Mouse (Mus musculus) left cerebral cortex, adult 2 months (tissue): Measurements from ENCODE around the gene Inha. TPM values are rescaled to one million over a fixed set of nuclear protein-coding genes. Genes with fewer than 3 reads are reported as not detected.
A peak's percentile ranks its signal among the peaks of the same experiment; 100 is the strongest.

Experiments
- DNase-seq, 2 experiments: peaks; one replicate each; pipeline ENCODE4 v3.0.0; 2021 to 2022; ENCODE audit warnings: low spot score in 2 of 2, mixed read lengths in 1 of 2; ENCODE audit errors: extremely low spot score in 1 of 2
- H3K27ac ChIP-seq: fragments of 200-600 bp; 2 replicates; pipeline ENCODE4 v1.8.1; 2022
- H3K4me3 ChIP-seq: fragments of 200-600 bp; 2 replicates; pipeline ENCODE4 v1.8.1; 2022
- CTCF ChIP-seq: fragments of 200-600 bp; IDR thresholded peaks from 2 replicates; pipeline ENCODE4 v1.8.1; 2022; ENCODE audit warnings: antibody characterized with exemption, mild to moderate bottlenecking, moderate library complexity
- intact Hi-C: fragments of 180-260 bp; cut with DNase I; formaldehyde crosslinking; loops from one replicate; pipeline ENCODE4 v1.15.1; 2025
- total RNA-seq, 2 experiments: library from RNA; stranded (reverse); gene quantifications; 2 replicates each; pipeline ENCODE4 v1.2.3; 2021

Inha gene
- total RNA-seq, 2 experiments from 2014 or later = 24.8 to 30.1 TPM

- Histone ChIP-seq H3K27ac (no peak overlapping the region), H3K4me3 (no peak overlapping the region)
- no peak for DNase-seq
- no peak for TF ChIP-seq CTCF
- intact Hi-C loops = loop anchor here (5.0 kb wide), 1 partner anchor 38 kb away; the partner anchor contains the start of gene Slc4a3
Observed at GRCm38 (mm10) chr1:75509586-75509985, 2.7 kb downstream of the Inha start.

GRCm38 (mm10) chr1:75510154-75510553 lies 3.3 kb downstream of the Inha start:
- TF ChIP-seq CTCF = no peak
- intact Hi-C loops = no loop called here
- no peak overlapping the region for H3K27ac ChIP-seq
- DNase-seq = no peak
- no peak overlapping the region for H3K4me3 ChIP-seq

GRCm38 (mm10) chr1:75511437-75512210 lies 4.7 kb downstream of the Inha start:
- TF ChIP-seq CTCF = no peak
- intact Hi-C loops = no loop called here
- Histone ChIP-seq H3K4me3 (no peak overlapping the region), H3K27ac (no peak overlapping the region)
- DNase-seq = no peak

- no peak overlapping the region for H3K4me3 ChIP-seq
- intact Hi-C loops = no loop called here
- no peak overlapping the region for H3K27ac ChIP-seq
- no peak for TF ChIP-seq CTCF
- no peak for DNase-seq
Observed at GRCm38 (mm10) chr1:75512550-75512949, 5.7 kb downstream of the Inha start.

GRCm38 (mm10) chr1:75516703-75517380 lies 10.0 kb downstream of the Inha start:
- intact Hi-C loops = no loop called here
- no peak for DNase-seq
- Histone ChIP-seq H3K27ac (no peak overlapping the region), H3K4me3 (no peak overlapping the region)
- no peak for TF ChIP-seq CTCF

GRCm38 (mm10) chr1:75517984-75518383 lies 11.1 kb downstream of the Inha start:
- H3K27ac ChIP-seq = no peak overlapping the region
- DNase-seq = no peak
- H3K4me3 ChIP-seq = no peak overlapping the region
- intact Hi-C loops = no loop called here
- no peak for TF ChIP-seq CTCF

GRCm38 (mm10) chr1:75518427-75518826 lies 11.6 kb downstream of the Inha start:
- Histone ChIP-seq H3K4me3 (no peak overlapping the region), H3K27ac (no peak overlapping the region)
- no peak for TF ChIP-seq CTCF
- DNase-seq = no peak
- intact Hi-C loops = no loop called here

GRCm38 (mm10) chr1:75519576-75519975 lies 12.7 kb downstream of the Inha start:
- no peak overlapping the region for H3K27ac ChIP-seq
- intact Hi-C loops = no loop called here

GRCm38 (mm10) chr1:75521321-75522031 lies 14.6 kb downstream of the Inha start, which contains the start of gene Stk11ip:
Gene Stk11ip, plus strand, starts transcription at chr1:75521529.
- peak within 1 kb of the TSS; percentile 81 for H3K27ac ChIP-seq
- peak within 1 kb of the TSS; percentile 63 for H3K4me3 ChIP-seq
- peak; percentile 86 to 89 for DNase-seq
- intact Hi-C loops = no loop called here
- no peak for TF ChIP-seq CTCF

More at GRCm38 (mm10) chr1:75519576-75519975, 12.7 kb downstream of the Inha start:
- no peak overlapping the region for H3K4me3 ChIP-seq
- no peak for TF ChIP-seq CTCF
- DNase-seq = no peak

GRCm38 (mm10) chr1:75524679-75525078 lies 17.8 kb downstream of the Inha start:
- intact Hi-C loops = no loop called here
- Histone ChIP-seq H3K27ac (no peak overlapping the region), H3K4me3 (no peak overlapping the region)
- TF ChIP-seq CTCF = no peak
- DNase-seq = no peak

- Histone ChIP-seq H3K27ac (no peak overlapping the region), H3K4me3 (no peak overlapping the region)
- no peak for DNase-seq
- TF ChIP-seq CTCF = no peak
- intact Hi-C loops = no loop called here
Observed at GRCm38 (mm10) chr1:75530546-75530945, 23.7 kb downstream of the Inha start.
